Mouse (Mus musculus) forebrain, embryonic 13.5 days (tissue): ENCODE data around the gene Kctd7. TPM values are rescaled to one million over a fixed set of nuclear protein-coding genes. Genes with fewer than 3 reads are reported as not detected.

Experiments
- ATAC-seq: fragments of 200-750 bp; cut with Nextera tagmentation; 2 replicates; pipeline ENCODE4 v1.8.0; 2017
- H3K27ac ChIP-seq: fragments of 300-500 bp; sonication (generic); 2 replicates; pipeline ENCODE4 v1.5.1; 2015; ENCODE audit warnings: inconsistent platforms, mild to moderate bottlenecking, moderate library complexity
- H3K27me3 ChIP-seq: fragments of 300-500 bp; sonication (generic); 2 replicates; pipeline ENCODE4 v1.6.1; 2015; ENCODE audit warnings: mild to moderate bottlenecking, inconsistent platforms
- H3K36me3 ChIP-seq: fragments of 300-500 bp; sonication (generic); 2 replicates; pipeline ENCODE4 v1.6.1; 2015; ENCODE audit warnings: mild to moderate bottlenecking, inconsistent platforms; ENCODE audit not compliant: poor library complexity, severe bottlenecking
- H3K4me1 ChIP-seq: fragments of 300-500 bp; sonication (generic); 2 replicates; pipeline ENCODE4 v1.6.1; 2015; ENCODE audit warnings: inconsistent platforms
- H3K4me2 ChIP-seq: fragments of 300-500 bp; sonication (generic); 2 replicates; pipeline ENCODE4 v1.6.1; 2015; ENCODE audit warnings: inconsistent platforms, mild to moderate bottlenecking, moderate library complexity
- H3K4me3 ChIP-seq: fragments of 300-500 bp; sonication (generic); 2 replicates; pipeline ENCODE4 v1.5.1; 2015; ENCODE audit warnings: mild to moderate bottlenecking, inconsistent platforms
- H3K9ac ChIP-seq: fragments of 300-500 bp; sonication (generic); 2 replicates; pipeline ENCODE4 v1.6.1; 2015; ENCODE audit warnings: mild to moderate bottlenecking, inconsistent platforms
- H3K9me3 ChIP-seq: fragments of 300-500 bp; sonication (generic); replicated peaks from 2 replicates; pipeline ENCODE4 v1.6.1; 2016; ENCODE audit warnings: inconsistent platforms
- WGBS: fragments of 180-500 bp; shearing (Covaris S2); methylation state at CpG from one replicate; pipeline ENCODE4 v1.1.7; 2015; 5-methylcytosine and 5-hydroxymethylcytosine counted together
- polyA plus RNA-seq: library from polyadenylated mRNA; unstranded; fragments of >200 nt; fragmentation: Nextera tagmentation; extraction: Ambion mirVana; gene quantifications from 2 replicates; pipeline ENCODE4 v1.2.1, GENCODE M21; 2015

Kctd7 gene
- polyA plus RNA-seq, 1 experiment from 2014 or later, result 8.9 TPM

DNA sequence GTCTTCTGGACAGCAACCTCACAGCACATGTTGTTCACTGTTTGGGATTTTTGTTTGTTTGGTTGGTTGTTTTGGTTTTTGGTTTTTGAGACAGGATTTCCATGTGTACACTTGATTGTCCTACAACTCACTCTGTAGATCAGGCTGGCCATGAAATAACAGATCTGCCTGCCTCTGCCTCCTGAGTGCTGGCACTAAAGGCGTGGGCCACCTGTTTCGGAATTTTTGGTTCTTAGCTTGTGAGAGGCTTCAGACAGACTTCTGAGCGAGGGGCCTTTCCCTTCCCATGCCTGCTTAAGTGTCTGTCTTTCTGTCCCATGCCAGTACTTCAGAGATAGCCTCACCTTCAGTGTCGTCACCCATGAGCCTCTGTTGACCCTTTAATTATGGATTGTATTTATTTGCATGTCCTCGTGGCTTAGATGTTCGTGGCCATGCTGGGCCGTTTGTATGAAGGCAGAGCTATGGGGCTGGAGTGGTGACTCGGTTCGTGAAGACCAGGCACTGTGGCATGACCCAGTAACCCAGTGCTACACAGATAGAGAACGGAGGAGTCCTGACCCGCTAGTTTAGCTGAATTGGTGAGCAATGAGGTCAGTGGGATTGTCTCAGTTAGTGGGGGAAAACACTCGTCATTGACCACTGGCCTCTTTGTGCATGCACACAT, 24.5 kb upstream of the Kctd7 start:
- no peak for ATAC-seq
- H3K27me3 ChIP-seq, result no peaks in the 10 kb centered on the region
- no peak overlapping the region for H3K4me2 ChIP-seq
- no peak overlapping the region for H3K27ac ChIP-seq
- peaks cover 10% of the 10 kb centered on the region for H3K36me3 ChIP-seq
- no peak overlapping the region for H3K9ac ChIP-seq
- no peak overlapping the region for H3K4me3 ChIP-seq
- no peaks in the 10 kb centered on the region for H3K4me1 ChIP-seq
- no peaks in the 10 kb centered on the region for H3K9me3 ChIP-seq
- WGBS, result 92% methylated on average over 12 of the region's 12 CpGs

DNA sequence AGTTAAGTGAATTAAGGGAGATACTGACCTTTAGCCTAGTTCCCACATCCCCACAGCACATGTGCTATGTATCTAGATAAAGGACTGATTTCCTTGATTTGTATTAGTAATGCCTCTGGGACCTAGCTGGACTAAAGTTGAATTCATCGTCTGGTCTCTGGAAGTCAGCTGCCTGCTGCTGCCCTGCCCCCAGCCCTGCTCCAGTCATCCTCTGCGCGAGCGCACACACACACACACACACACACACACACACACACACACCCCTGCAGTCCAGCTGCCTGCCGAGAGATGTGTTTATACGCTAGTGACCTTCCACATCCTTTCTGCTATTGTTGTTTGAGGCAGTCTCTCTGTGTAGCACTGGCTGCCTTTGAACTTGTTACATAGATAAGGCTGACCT, 23.8 kb upstream of the Kctd7 start:
- Histone ChIP-seq H3K4me2 (no peak overlapping the region), H3K9ac (no peak overlapping the region), H3K27ac (no peak overlapping the region), H3K4me1 (no peaks in the 10 kb centered on the region), H3K9me3 (no peaks in the 10 kb centered on the region), H3K27me3 (no peaks in the 10 kb centered on the region), H3K36me3 (peaks cover 9% of the 10 kb centered on the region), H3K4me3 (no peak overlapping the region)
- no peak for ATAC-seq
- WGBS, result 85% methylated on average over 6 of the region's 6 CpGs

GRCm38 (mm10) chr5:130122355-130122754, 22.3 kb upstream of the Kctd7 start:
- no peaks in the 10 kb centered on the region for H3K9me3 ChIP-seq
- no peaks in the 10 kb centered on the region for H3K4me1 ChIP-seq
- no peak for ATAC-seq
- no peak overlapping the region for H3K27ac ChIP-seq
- H3K4me3 ChIP-seq, result no peak overlapping the region
- H3K27me3 ChIP-seq, result no peaks in the 10 kb centered on the region
- 88% methylated on average over 2 of the region's 2 CpGs for WGBS
- peaks cover 3% of the 10 kb centered on the region; the same call in 1 of the 2 replicates for H3K36me3 ChIP-seq
- no peak overlapping the region for H3K4me2 ChIP-seq
- no peak overlapping the region for H3K9ac ChIP-seq

- no peak overlapping the region for H3K4me2 ChIP-seq
- H3K4me1 ChIP-seq, result no peaks in the 10 kb centered on the region
- no peaks in the 10 kb centered on the region for H3K27me3 ChIP-seq
- no peak overlapping the region for H3K9ac ChIP-seq
- H3K4me3 ChIP-seq, result no peak overlapping the region
- no peak for ATAC-seq
- 84% methylated on average over 5 of the region's 5 CpGs for WGBS
- peaks cover 3% of the 10 kb centered on the region; the same call in 1 of the 2 replicates for H3K36me3 ChIP-seq
- H3K9me3 ChIP-seq, result no peaks in the 10 kb centered on the region
- H3K27ac ChIP-seq, result no peak overlapping the region
Measured at GRCm38 (mm10) chr5:130124271-130124670, 20.4 kb upstream of the Kctd7 start.

DNA sequence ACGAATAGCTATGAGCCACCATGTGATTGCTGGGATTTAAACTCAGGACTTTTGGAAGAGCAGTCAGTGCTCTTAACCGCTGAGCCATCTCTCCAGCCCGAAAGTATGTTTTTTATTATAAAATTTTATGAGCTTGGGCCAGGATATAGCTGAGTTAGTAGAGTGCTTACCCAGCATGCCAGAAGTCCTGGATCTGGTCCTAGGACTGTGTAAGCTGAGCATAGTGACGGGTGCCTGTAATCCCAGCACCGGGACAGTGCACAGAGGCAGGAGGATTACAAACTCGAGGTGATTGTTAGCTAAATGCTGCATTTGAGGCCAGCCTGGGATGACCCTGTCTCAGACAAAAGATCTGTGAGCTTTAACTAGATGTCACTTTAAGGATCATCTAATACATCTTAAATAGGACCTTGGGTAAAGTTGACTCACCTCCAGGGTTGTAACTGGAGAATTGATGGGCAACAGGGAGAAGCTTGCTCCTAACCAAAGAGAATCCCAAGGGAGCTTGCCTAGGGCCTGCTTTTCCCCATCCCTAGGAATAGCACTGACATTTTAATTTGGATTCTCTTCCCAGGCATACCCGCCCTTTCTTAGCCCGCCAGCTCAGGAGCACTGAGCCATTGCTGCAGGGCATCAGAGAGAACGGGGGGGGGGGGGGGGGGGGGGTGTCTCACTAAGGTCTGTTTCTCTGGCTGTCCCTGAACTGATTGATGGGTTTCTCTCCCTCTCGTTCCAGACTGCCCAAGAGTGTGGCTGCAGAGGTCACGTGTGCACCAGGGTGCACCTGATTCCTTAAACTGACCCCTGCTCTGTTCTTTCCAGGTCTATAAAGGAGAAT, 15.8 kb upstream of the Kctd7 start:
- ATAC-seq, result no peak
- no peak overlapping the region for H3K9ac ChIP-seq
- H3K4me3 ChIP-seq, result no peak overlapping the region
- no peak overlapping the region for H3K27ac ChIP-seq
- no peak overlapping the region for H3K4me2 ChIP-seq
- 85% methylated on average over 10 of the region's 11 CpGs for WGBS
- no peaks in the 10 kb centered on the region for H3K4me1 ChIP-seq
- no peaks in the 10 kb centered on the region for H3K9me3 ChIP-seq
- no peaks in the 10 kb centered on the region for H3K27me3 ChIP-seq
- H3K36me3 ChIP-seq, result peaks cover 11% of the 10 kb centered on the region; the same call in 1 of the 2 replicates

- no peaks in the 10 kb centered on the region for H3K4me1 ChIP-seq
- ATAC-seq, result no peak
- H3K4me2 ChIP-seq, result no peak overlapping the region
- no peaks in the 10 kb centered on the region for H3K9me3 ChIP-seq
- no peak overlapping the region for H3K27ac ChIP-seq
- whole genome bisulfite sequencing, result 94% methylated on average over 5 of the region's 5 CpGs
- H3K36me3 ChIP-seq, result peaks cover 11% of the 10 kb centered on the region; the same call in 1 of the 2 replicates
- H3K4me3 ChIP-seq, result no peak overlapping the region
- no peaks in the 10 kb centered on the region for H3K27me3 ChIP-seq
- no peak overlapping the region for H3K9ac ChIP-seq
Measured at GRCm38 (mm10) chr5:130129524-130129793, 15.2 kb upstream of the Kctd7 start.

DNA sequence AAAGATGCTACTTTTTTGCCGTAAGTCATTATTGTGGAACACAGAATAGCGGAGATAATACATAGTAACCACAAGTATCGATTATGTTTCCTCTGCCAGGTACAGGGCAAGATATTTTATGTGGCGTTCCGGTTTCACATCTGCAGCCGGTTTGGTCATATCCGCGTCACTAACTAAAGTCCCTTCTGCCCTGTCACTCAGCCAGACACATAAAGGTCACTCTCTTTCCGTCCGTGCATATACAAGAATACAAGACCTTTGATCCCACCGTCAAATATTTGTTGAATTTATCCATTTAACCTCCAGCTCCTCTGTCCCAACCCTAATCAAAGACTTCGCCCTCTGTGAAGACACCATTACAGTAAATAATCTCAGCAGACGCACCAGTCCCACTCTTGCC, 8.1 kb upstream of the Kctd7 start:
- H3K27me3 ChIP-seq, result no peaks in the 10 kb centered on the region
- H3K4me2 ChIP-seq, result no peak overlapping the region
- H3K9me3 ChIP-seq, result no peaks in the 10 kb centered on the region
- H3K4me1 ChIP-seq, result no peaks in the 10 kb centered on the region
- H3K9ac ChIP-seq, result no peak overlapping the region
- H3K4me3 ChIP-seq, result no peak overlapping the region
- no peak overlapping the region for H3K27ac ChIP-seq
- H3K36me3 ChIP-seq, result peaks cover 20% of the 10 kb centered on the region
- ATAC-seq, result no peak
- WGBS, result 95% methylated on average over 13 of the region's 13 CpGs

GRCm38 (mm10) chr5:130139393-130139792, 5.3 kb upstream of the Kctd7 start:
- Histone ChIP-seq H3K27me3 (no peaks in the 10 kb centered on the region), H3K4me3 (no peak overlapping the region), H3K27ac (no peak overlapping the region), H3K4me2 (no peak overlapping the region), H3K4me1 (peaks cover 5% of the 10 kb centered on the region; the same call in 1 of the 2 replicates), H3K36me3 (peaks cover 20% of the 10 kb centered on the region), H3K9me3 (no peaks in the 10 kb centered on the region), H3K9ac (no peak overlapping the region)
- 31% methylated on average over 8 of the region's 8 CpGs for WGBS
- 0 out of 2 replicates have a peak, but pooled peaks have one; percentile 12 for ATAC-seq

GRCm38 (mm10) chr5:130141138-130141537, 3.5 kb upstream of the Kctd7 start:
- Histone ChIP-seq H3K9ac (no peak overlapping the region), H3K27ac (no peak overlapping the region), H3K4me3 (no peak overlapping the region), H3K4me1 (peaks cover 16% of the 10 kb centered on the region), H3K27me3 (no peaks in the 10 kb centered on the region), H3K9me3 (no peaks in the 10 kb centered on the region), H3K36me3 (peaks cover 9% of the 10 kb centered on the region), H3K4me2 (no peak overlapping the region)
- WGBS, result 85% methylated on average over 5 of the region's 5 CpGs
- no peak for ATAC-seq

DNA sequence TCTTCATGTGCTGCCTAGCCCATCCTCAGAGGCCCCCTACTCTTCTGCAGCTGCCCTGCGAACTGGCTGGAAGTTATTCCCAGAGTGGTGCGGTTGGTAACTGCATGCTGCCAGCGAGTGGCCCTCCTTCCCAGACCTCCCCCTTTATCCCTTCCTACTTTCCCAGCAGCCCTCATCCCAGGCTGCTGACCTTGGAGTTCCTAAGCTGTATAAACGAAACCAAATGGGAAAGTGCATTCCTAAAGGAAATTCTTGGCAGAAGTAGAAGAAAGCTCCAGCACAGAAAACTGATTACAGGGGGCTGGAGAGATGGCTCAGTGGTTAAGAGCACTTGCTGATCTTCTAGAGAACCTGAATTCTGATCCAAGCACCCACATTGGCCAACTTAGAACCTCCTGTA, 2.6 kb upstream of the Kctd7 start:
- H3K9me3 ChIP-seq, result no peaks in the 10 kb centered on the region
- H3K9ac ChIP-seq, result no peak overlapping the region
- 0 out of 2 replicates have a peak, but pooled peaks cover under 1% of the 10 kb centered on the region for H3K36me3 ChIP-seq
- H3K4me1 ChIP-seq, result peaks cover 16% of the 10 kb centered on the region
- no peak overlapping the region for H3K27ac ChIP-seq
- no peaks in the 10 kb centered on the region for H3K27me3 ChIP-seq
- WGBS, result 72% methylated on average over 4 of the region's 4 CpGs
- no peak overlapping the region for H3K4me2 ChIP-seq
- no peak overlapping the region for H3K4me3 ChIP-seq
- no peak for ATAC-seq

GRCm38 (mm10) chr5:130143101-130143500, 1.6 kb upstream of the Kctd7 start:
- Histone ChIP-seq H3K4me3 (no peak overlapping the region), H3K9me3 (no peaks in the 10 kb centered on the region), H3K4me1 (peaks cover 16% of the 10 kb centered on the region), H3K9ac (no peak overlapping the region), H3K27me3 (no peaks in the 10 kb centered on the region), H3K36me3 (no peaks in the 10 kb centered on the region), H3K4me2 (no peak overlapping the region), H3K27ac (no peak overlapping the region)
- no peak for ATAC-seq
- WGBS, result 92% methylated on average over 7 of the region's 7 CpGs

DNA sequence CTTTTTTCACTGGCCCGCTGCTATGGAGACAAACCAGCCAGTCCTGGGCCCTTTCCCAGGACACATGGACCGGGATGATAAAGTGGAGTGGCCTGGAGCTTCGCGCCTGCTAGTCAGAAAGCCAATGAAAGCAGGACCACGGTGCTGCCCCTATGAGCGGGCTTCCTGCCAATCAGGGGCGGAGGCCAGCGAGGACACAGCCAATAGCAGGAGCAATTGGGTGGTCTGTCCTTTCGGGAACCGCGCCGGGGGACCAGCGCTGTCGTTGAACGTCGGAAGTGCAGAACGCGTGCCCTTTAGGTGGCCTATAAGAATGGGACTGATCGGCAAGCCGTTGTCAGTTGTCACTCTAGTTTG, 706 bp upstream of the Kctd7 start:
- H3K4me3 ChIP-seq, result peak overlapping the region; percentile 67
- peaks cover 16% of the 10 kb centered on the region for H3K4me1 ChIP-seq
- H3K9ac ChIP-seq, result peak overlapping the region; percentile 56
- peak; percentile 54 for ATAC-seq
- no peaks in the 10 kb centered on the region for H3K27me3 ChIP-seq
- WGBS, result 1% methylated on average over 20 of the region's 20 CpGs
- peak overlapping the region; percentile 84 for H3K4me2 ChIP-seq
- peak overlapping the region; percentile 60 for H3K27ac ChIP-seq
- H3K36me3 ChIP-seq, result 0 out of 2 replicates have a peak, but pooled peaks cover 5% of the 10 kb centered on the region
- H3K9me3 ChIP-seq, result no peaks in the 10 kb centered on the region
